Mouse (Mus musculus): ENCODE measurements around the gene Serpine3. TPM values are rescaled to one million over a fixed set of nuclear protein-coding genes. Genes with fewer than 3 reads are reported as not detected.
"Not testable (repeated sequence)": the region's sequence is repeated elsewhere in the genome, so short reads cannot be mapped to it uniquely, and the experiment has no call there.

Gene Serpine3
- polyA plus RNA-seq (2015; fragmentation: Nextera tagmentation; extraction: Ambion mirVana): not detected in 2 replicates

GRCm38 (mm10) chr14:62663367-62663766 lies at the start of gene Serpine3:
TSS of gene Serpine3 (plus strand) at chr14:62663667.
- WGBS: 80% methylated on average over 8 of the region's 8 CpGs
- no peak for ATAC-seq (ENCODE audit: low FRiP score)

GRCm38 (mm10) chr14:62622393-62622792 lies 41.1 kb upstream of the Serpine3 start:
- Histone ChIP-seq H3K27ac (replicated peaks) (peak overlapping the region; percentile 74), H3K4me1 (peaks cover 7% of the 10 kb centered on the region), H3K4me2 (no peak overlapping the region), H3K36me3 (no peaks in the 10 kb centered on the region), H3K27me3 (replicated peaks) (no peaks in the 10 kb centered on the region), H3K9me3 (replicated peaks) (no peaks in the 10 kb centered on the region), H3K9ac (replicated peaks) (no peak overlapping the region), H3K4me3 (replicated peaks) (no peak overlapping the region)
- ATAC-seq (ENCODE audit: low FRiP score): peak; percentile 68
- 54% methylated on average over 3 of the region's 3 CpGs for WGBS

More at GRCm38 (mm10) chr14:62663367-62663766, at the start of gene Serpine3:
- no peaks in the 10 kb centered on the region for H3K4me1 ChIP-seq
- H3K36me3 ChIP-seq: no peaks in the 10 kb centered on the region
- no peak within 1 kb of the TSS for H3K9ac ChIP-seq (replicated peaks)
- H3K9me3 ChIP-seq (replicated peaks): no peaks in the 10 kb centered on the region
- H3K27me3 ChIP-seq (replicated peaks): no peaks in the 10 kb centered on the region
- H3K4me3 ChIP-seq (replicated peaks): no peak within 1 kb of the TSS
- no peak within 1 kb of the TSS for H3K4me2 ChIP-seq
- H3K27ac ChIP-seq (replicated peaks): no peak within 1 kb of the TSS

DNA sequence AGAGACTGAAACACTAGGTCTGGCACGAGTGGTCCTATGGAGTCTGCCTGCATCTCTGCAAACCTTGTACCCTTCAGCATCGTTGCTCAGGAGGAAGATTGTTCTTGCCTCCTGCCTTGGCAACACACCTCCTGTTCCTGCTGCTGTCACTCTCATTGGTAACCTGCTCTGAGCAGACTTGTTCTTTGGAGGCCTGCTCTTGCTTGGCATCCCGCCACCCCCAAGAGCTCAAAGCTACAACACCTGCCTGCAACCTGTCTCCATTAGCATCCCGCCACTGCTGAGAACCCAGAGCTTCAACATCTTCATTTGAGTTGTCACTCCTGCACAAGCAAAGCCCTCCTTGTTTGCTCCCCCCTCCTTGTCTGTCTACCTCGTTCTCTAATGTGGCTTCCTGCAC lies 35.5 kb upstream of the Serpine3 start:
- Histone ChIP-seq H3K9me3 (replicated peaks) (no peaks in the 10 kb centered on the region), H3K27ac (replicated peaks) (no peak overlapping the region), H3K9ac (replicated peaks) (no peak overlapping the region), H3K36me3 (no peaks in the 10 kb centered on the region), H3K4me3 (replicated peaks) (no peak overlapping the region), H3K4me2 (no peak overlapping the region), H3K27me3 (replicated peaks) (no peaks in the 10 kb centered on the region), H3K4me1 (no peaks in the 10 kb centered on the region)
- ATAC-seq (ENCODE audit: low FRiP score): no peak
- 92% methylated on average over 5 of the region's 5 CpGs for WGBS

- peak overlapping the region; percentile 47 for H3K4me2 ChIP-seq
- H3K9me3 ChIP-seq (replicated peaks): no peaks in the 10 kb centered on the region
- WGBS: 12% methylated on average over 9 of the region's 9 CpGs
- peak overlapping the region; percentile 8; the same call in 1 of the 2 replicates for H3K4me3 ChIP-seq (replicated peaks)
- no peaks in the 10 kb centered on the region for H3K27me3 ChIP-seq (replicated peaks)
- H3K9ac ChIP-seq (replicated peaks): 0 out of 2 replicates have a peak overlapping the region, but pooled peaks have one; percentile 20
- H3K36me3 ChIP-seq: no peaks in the 10 kb centered on the region
- peaks cover 19% of the 10 kb centered on the region for H3K4me1 ChIP-seq
- peak; percentile 83 for ATAC-seq (ENCODE audit: low FRiP score)
- peak overlapping the region; percentile 82 for H3K27ac ChIP-seq (replicated peaks)
Measured at GRCm38 (mm10) chr14:62637436-62638344, 25.8 kb upstream of the Serpine3 start.

DNA sequence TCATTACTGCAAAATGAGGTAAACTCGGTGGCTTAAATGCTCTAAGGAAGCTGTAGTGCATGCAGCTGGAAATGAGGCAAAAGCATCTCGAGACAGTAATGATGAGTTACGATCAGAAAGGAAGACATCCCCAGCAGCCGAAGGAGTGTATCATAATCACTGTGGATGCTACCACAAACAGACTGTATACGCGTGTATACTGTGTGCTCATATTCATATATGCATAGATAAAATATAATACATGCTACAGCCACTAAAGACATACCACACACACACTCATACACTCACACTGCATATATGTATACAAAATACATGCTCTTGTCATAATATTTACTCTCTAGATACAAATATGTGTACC lies 25.1 kb upstream of the Serpine3 start:
- no peaks in the 10 kb centered on the region for H3K27me3 ChIP-seq (replicated peaks)
- WGBS: 11% methylated on average over 6 of the region's 6 CpGs
- peaks cover 19% of the 10 kb centered on the region for H3K4me1 ChIP-seq
- peak overlapping the region; percentile 47 for H3K4me2 ChIP-seq
- peak overlapping the region; percentile 82 for H3K27ac ChIP-seq (replicated peaks)
- no peak overlapping the region for H3K9ac ChIP-seq (replicated peaks)
- no peaks in the 10 kb centered on the region for H3K36me3 ChIP-seq
- no peak; the same call in 1 of the 2 replicates for ATAC-seq (ENCODE audit: low FRiP score)
- no peaks in the 10 kb centered on the region for H3K9me3 ChIP-seq (replicated peaks)
- peak overlapping the region; percentile 8; the same call in 1 of the 2 replicates for H3K4me3 ChIP-seq (replicated peaks)

DNA sequence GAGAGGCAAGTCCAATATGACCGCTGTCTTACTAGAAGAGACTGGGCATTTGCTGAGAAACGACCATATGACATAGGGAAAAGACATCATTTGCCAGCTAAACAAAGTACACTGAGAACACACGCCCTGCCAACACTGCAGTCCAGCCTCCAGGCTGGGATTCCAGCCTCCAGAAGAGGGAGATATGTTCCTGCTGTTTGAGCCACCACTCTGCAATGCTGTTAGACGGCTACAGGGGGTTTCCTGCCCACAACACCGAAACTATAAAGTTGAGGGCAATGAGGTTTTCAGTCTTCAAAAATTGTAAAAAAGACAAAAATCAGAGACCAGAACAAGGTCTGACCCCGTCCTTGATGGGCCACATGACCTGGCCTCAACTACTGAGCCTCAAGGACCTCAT lies 24.4 kb upstream of the Serpine3 start:
- Histone ChIP-seq H3K4me3 (replicated peaks) (no peak overlapping the region), H3K27ac (replicated peaks) (peak overlapping the region; percentile 52)
- 68% methylated on average over 6 of the region's 6 CpGs for WGBS

DNA sequence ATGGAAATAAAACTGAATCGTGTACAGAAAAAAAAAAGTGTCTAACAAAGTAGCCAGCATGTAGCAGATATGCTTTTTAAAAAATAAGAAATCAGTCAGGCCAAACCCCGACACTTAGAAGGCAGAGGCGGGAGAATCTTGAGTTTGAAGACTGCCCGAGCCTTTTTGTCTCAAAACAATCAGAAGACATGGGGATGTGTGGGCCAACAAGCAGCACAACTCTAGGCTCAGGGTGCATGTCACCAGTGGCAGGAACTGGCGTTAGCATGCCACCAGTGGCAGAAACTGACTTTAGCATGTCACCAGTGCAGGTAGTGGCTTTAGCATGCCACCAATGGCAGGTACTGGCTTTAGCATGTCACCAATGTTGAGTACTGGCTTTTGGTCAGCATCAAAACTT lies 23.9 kb upstream of the Serpine3 start:
- 93% methylated on average over 5 of the region's 5 CpGs for WGBS

More for the DNA sequence above, 24.4 kb upstream of the Serpine3 start:
- no peak overlapping the region for H3K9ac ChIP-seq (replicated peaks)
- H3K4me2 ChIP-seq: no peak overlapping the region
- H3K36me3 ChIP-seq: no peaks in the 10 kb centered on the region
- H3K27me3 ChIP-seq (replicated peaks): no peaks in the 10 kb centered on the region
- H3K4me1 ChIP-seq: peaks cover 19% of the 10 kb centered on the region
- H3K9me3 ChIP-seq (replicated peaks): no peaks in the 10 kb centered on the region
- ATAC-seq (ENCODE audit: low FRiP score): no peak

GRCm38 (mm10) chr14:62640396-62640795 lies 23.1 kb upstream of the Serpine3 start:
- Histone ChIP-seq H3K4me3 (replicated peaks) (no peak overlapping the region), H3K9me3 (replicated peaks) (no peaks in the 10 kb centered on the region), H3K36me3 (no peaks in the 10 kb centered on the region), H3K27me3 (replicated peaks) (no peaks in the 10 kb centered on the region), H3K4me2 (no peak overlapping the region), H3K4me1 (peaks cover 19% of the 10 kb centered on the region), H3K27ac (replicated peaks) (no peak overlapping the region), H3K9ac (replicated peaks) (no peak overlapping the region)
- WGBS: 75% methylated on average over 4 of the region's 4 CpGs
- ATAC-seq (ENCODE audit: low FRiP score): no peak

More for the DNA sequence above, 23.9 kb upstream of the Serpine3 start:
- Histone ChIP-seq H3K9ac (replicated peaks) (no peak overlapping the region), H3K27ac (replicated peaks) (no peak overlapping the region), H3K4me3 (replicated peaks) (no peak overlapping the region), H3K27me3 (replicated peaks) (no peaks in the 10 kb centered on the region), H3K4me1 (peaks cover 19% of the 10 kb centered on the region), H3K4me2 (no peak overlapping the region), H3K9me3 (replicated peaks) (no peaks in the 10 kb centered on the region), H3K36me3 (no peaks in the 10 kb centered on the region)
- ATAC-seq (ENCODE audit: low FRiP score): no peak

- H3K4me3 ChIP-seq (replicated peaks); H3K27ac ChIP-seq (replicated peaks); H3K4me2 ChIP-seq; H3K36me3 ChIP-seq; H3K9me3 ChIP-seq (replicated peaks); H3K27me3 ChIP-seq (replicated peaks); H3K9ac ChIP-seq (replicated peaks); ATAC-seq (ENCODE audit: low FRiP score): not testable (repeated sequence)
- peaks cover 17% of the 10 kb centered on the region for H3K4me1 ChIP-seq
- 90% methylated on average over 6 of the region's 7 CpGs for WGBS
Measured at GRCm38 (mm10) chr14:62642368-62642767, 21.1 kb upstream of the Serpine3 start.

- H3K27me3 ChIP-seq (replicated peaks): no peaks in the 10 kb centered on the region
- ATAC-seq (ENCODE audit: low FRiP score): no peak
- H3K4me3 ChIP-seq (replicated peaks): no peak overlapping the region
- no peaks in the 10 kb centered on the region for H3K36me3 ChIP-seq
- H3K4me1 ChIP-seq: no peaks in the 10 kb centered on the region
- no peak overlapping the region for H3K4me2 ChIP-seq
- no peaks in the 10 kb centered on the region for H3K9me3 ChIP-seq (replicated peaks)
- H3K9ac ChIP-seq (replicated peaks): no peak overlapping the region
- 80% methylated on average over 6 of the region's 6 CpGs for WGBS
- no peak overlapping the region for H3K27ac ChIP-seq (replicated peaks)
Measured at GRCm38 (mm10) chr14:62648405-62648804, 15.1 kb upstream of the Serpine3 start.

- no peaks in the 10 kb centered on the region for H3K27me3 ChIP-seq (replicated peaks)
- H3K4me2 ChIP-seq: no peak overlapping the region
- WGBS: 69% methylated on average over 3 of the region's 3 CpGs
- no peak overlapping the region for H3K4me3 ChIP-seq (replicated peaks)
- H3K9ac ChIP-seq (replicated peaks): no peak overlapping the region
- ATAC-seq (ENCODE audit: low FRiP score): no peak
- H3K9me3 ChIP-seq (replicated peaks): no peaks in the 10 kb centered on the region
- no peak overlapping the region for H3K27ac ChIP-seq (replicated peaks)
- no peaks in the 10 kb centered on the region for H3K4me1 ChIP-seq
- no peaks in the 10 kb centered on the region for H3K36me3 ChIP-seq
Measured at GRCm38 (mm10) chr14:62650376-62650775, 13.1 kb upstream of the Serpine3 start.

DNA sequence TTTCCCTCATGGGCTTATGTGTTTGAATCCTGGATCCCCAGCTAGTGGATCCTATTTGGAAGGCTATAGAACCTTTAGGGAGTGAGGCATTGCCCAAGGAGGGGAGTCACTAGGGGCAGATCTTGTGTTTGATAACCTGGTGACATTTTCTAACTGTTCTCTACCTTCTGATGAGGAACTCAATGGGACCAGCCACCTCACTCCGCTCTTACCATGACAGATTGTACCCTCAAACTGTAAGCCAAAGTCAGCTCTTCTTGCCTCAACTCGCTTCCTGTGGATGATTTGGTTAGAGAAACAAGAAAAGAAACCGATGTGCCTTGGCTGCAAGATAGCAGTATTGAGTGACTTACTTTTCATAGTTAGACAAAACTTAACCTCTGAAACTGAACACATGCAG lies 11.7 kb upstream of the Serpine3 start:
- H3K4me1 ChIP-seq: no peaks in the 10 kb centered on the region
- H3K4me3 ChIP-seq (replicated peaks): no peak overlapping the region
- H3K27ac ChIP-seq (replicated peaks): no peak overlapping the region
- H3K4me2 ChIP-seq: no peak overlapping the region
- no peaks in the 10 kb centered on the region for H3K9me3 ChIP-seq (replicated peaks)
- no peak overlapping the region for H3K9ac ChIP-seq (replicated peaks)
- WGBS: 93% methylated on average over 3 of the region's 3 CpGs
- H3K36me3 ChIP-seq: no peaks in the 10 kb centered on the region
- no peaks in the 10 kb centered on the region for H3K27me3 ChIP-seq (replicated peaks)
- ATAC-seq (ENCODE audit: low FRiP score): no peak

All from neural tube, embryonic 15.5 days (tissue).